21 mouse cellular contexts compared by ENCODE assay signal in the genomic region with DNA sequence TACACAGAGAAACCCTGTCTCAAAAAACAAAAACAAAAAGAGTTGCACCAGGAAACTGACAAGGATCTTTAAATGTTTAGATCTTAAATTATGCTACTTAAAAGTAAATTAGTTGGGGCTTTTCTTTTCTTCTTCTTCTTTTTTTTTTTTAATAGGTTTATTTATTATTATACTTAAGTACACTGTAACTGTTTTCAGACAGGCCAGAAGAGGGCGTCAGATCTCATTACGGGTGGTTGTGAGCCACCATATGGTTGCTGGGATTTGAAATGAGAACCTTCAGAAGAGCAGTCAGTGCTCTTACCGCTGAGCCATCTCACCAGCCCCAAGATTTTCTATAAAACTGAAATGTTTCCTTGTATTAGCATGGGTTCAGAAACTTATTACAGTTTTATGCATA. TPM values are rescaled to one million over a fixed set of nuclear protein-coding genes. Genes with fewer than 3 reads are reported as not detected.
A peak's percentile ranks its signal among the peaks of the same experiment; 100 is the strongest.
DNase-seq lines count a peak whose midpoint lies in the region; TF ChIP-seq lines count a peak whose summit lies in the region.
"Had no signal": no experiment of that assay in that cellular context is flagged by ENCODE, and none has a peak within 500 bp of the region (broad histone marks: within the 10 kb centered on the region; RNA-seq: fewer than 3 reads in every experiment).

No protein-coding gene starts in this region.

- H3K27ac ChIP-seq in layer of hippocampus, adult 2 months = no peak overlapping the region
- H3K27ac ChIP-seq: embryonic facial prominence, embryonic 12.5 days; forebrain, embryonic 13.5 days; hindbrain, embryonic 10.5 days; liver, embryonic 12.5 days; lung, embryonic 15.5 days; macrophage; midbrain, embryonic 10.5 days had no signal

- no peak for DNase-seq in layer of hippocampus, adult 2 months (ENCODE audit: low spot score in 2 of 2)
- no peak for DNase-seq in layer of hippocampus, adult 8-10 months (ENCODE audit: low spot score in 2 of 2)
- peak; percentile 24 for DNase-seq in A20 (ENCODE audit: low read depth, low spot score)
- DNase-seq in ES-CJ7 (ENCODE audit: low read depth, low spot score) = peak; percentile 32
- peak; percentile 30 for DNase-seq in splenic B cell, adult 2 months (ENCODE audit: low read depth, low spot score)
- no peak for DNase-seq in right cerebral cortex, postnatal 10 days (ENCODE audit: low spot score in 2 of 2)
- no peak for DNase-seq in thymus, postnatal 25 days
- DNase-seq: adrenal gland, adult 2 months; gastrocnemius, postnatal 10 days; kidney, adult 8-10 months; kidney, postnatal 14 days; right cerebral cortex, postnatal 4 days; thymus, postnatal 36 days had no signal

- TF ChIP-seq CTCF in layer of hippocampus, adult 2 months (conservative IDR thresholded peaks at IDR 0.05) = peak; percentile 55

- no peak overlapping the region for H3K4me3 ChIP-seq in layer of hippocampus, adult 2 months
- H3K4me3 ChIP-seq: embryonic facial prominence, embryonic 12.5 days; erythroblast, embryonic 14.5 days; forebrain, embryonic 13.5 days; hindbrain, embryonic 10.5 days; liver, embryonic 12.5 days; lung, embryonic 15.5 days; midbrain, embryonic 10.5 days had no signal

- H3K27me3 ChIP-seq in splenic B cell, adult 2 months (ENCODE audit: control insufficient read depth, insufficient read depth, low read length, poor library complexity, severe bottlenecking) = no peaks in the 10 kb centered on the region
- H3K27me3 ChIP-seq: embryonic facial prominence, embryonic 12.5 days; forebrain, embryonic 13.5 days; liver, embryonic 12.5 days; lung, embryonic 15.5 days had no signal

- H3K36me3 ChIP-seq in splenic B cell, adult 2 months (ENCODE audit: control insufficient read depth, insufficient read depth, low read length, poor library complexity, severe bottlenecking) = peaks cover 30% of the 10 kb centered on the region

RNA-seq across cellular contexts. Expression of gene Golga5, which starts 16.0 kb away (rescaled TPM):
- 10 to 100 TPM; 24.6 to 26.3 TPM for total RNA-seq in layer of hippocampus, adult 2 months (2021)
- total RNA-seq in layer of hippocampus, adult 8-10 months (2022) = 10 to 100 TPM; 24.9 to 29.8 (median 26.9) TPM

RNA-seq across cellular contexts. Expression of gene Lgmn, which starts 45.3 kb away (rescaled TPM):
- 10 to 100 TPM; 78.6 to 84.8 TPM for total RNA-seq in layer of hippocampus, adult 2 months (2021)
- total RNA-seq in layer of hippocampus, adult 8-10 months (2022) = 100 to 1,000 TPM in 2 of 4 experiments, 10 to 100 TPM in 2; 82.8 to 200 (median 127) TPM

Comparison
In these comparisons a context has a peak if more than half of its experiments do, and no peak if none do; other contexts are left out.
1. DNase-seq: peak in A20 (single experiment), ES-CJ7 (single experiment) and splenic B cell, adult 2 months (single experiment); none in layer of hippocampus, adult 2 months (0 of 2), layer of hippocampus, adult 8-10 months (0 of 2), right cerebral cortex, postnatal 10 days (0 of 2) and thymus, postnatal 25 days (single experiment).